Mouse (Mus musculus): ENCODE measurements at regions not wholly inside any gene's neighbourhood (a gene's known extent, or its start where the extent isn't known, plus 50 kb on each side); places are given as distances from the start of the nearest gene placed in this dataset.
A peak's percentile ranks its signal among the peaks of the same experiment; 100 is the strongest.

- no peak overlapping the region for H3K4me3 ChIP-seq (ENCODE audit: low read depth, low read length)
- H3K4me1 ChIP-seq (ENCODE audit: control insufficient read depth, insufficient read depth, low read length), result peaks cover 6% of the 10 kb centered on the region
- ATAC-seq (ENCODE audit: low FRiP score) (no peak), DNase-seq (ENCODE audit: low spot score, missing footprints) (peak; percentile 72)
- no peak overlapping the region for H3K27ac ChIP-seq (ENCODE audit: low read depth, low read length)
- WGBS, result 85% methylated on average over 9 of the region's 9 CpGs
- H3K36me3 ChIP-seq (ENCODE audit: control insufficient read depth, insufficient read depth, low read length), result no peaks in the 10 kb centered on the region
- H3K27me3 ChIP-seq (ENCODE audit: control insufficient read depth, insufficient read depth, low read length), result no peaks in the 10 kb centered on the region
- H3K4me2 ChIP-seq, result no peak overlapping the region
- no peak overlapping the region for H3K9ac ChIP-seq (ENCODE audit: low read length)
- no peaks in the 10 kb centered on the region for H3K9me3 ChIP-seq (ENCODE audit: control insufficient read depth, low read length)
These were observed 52.2 kb downstream of the Rhob start for GRCm38 (mm10) chr12:8447612-8448011.

GRCm38 (mm10) chr12:8447025-8447424 lies 52.8 kb downstream of the Rhob start:
- no peak overlapping the region for H3K4me3 ChIP-seq (ENCODE audit: low read depth, low read length)
- no peaks in the 10 kb centered on the region for H3K9me3 ChIP-seq (ENCODE audit: control insufficient read depth, low read length)
- no peaks in the 10 kb centered on the region for H3K27me3 ChIP-seq (ENCODE audit: control insufficient read depth, insufficient read depth, low read length)
- H3K36me3 ChIP-seq (ENCODE audit: control insufficient read depth, insufficient read depth, low read length), result no peaks in the 10 kb centered on the region
- peak; percentile 42; the same call in 1 of the 2 replicates for ATAC-seq (ENCODE audit: low FRiP score)
- H3K4me2 ChIP-seq, result no peak overlapping the region
- no peak overlapping the region for H3K9ac ChIP-seq (ENCODE audit: low read length)
- peaks cover 6% of the 10 kb centered on the region; the same call in 1 of the 2 replicates for H3K4me1 ChIP-seq (ENCODE audit: control insufficient read depth, insufficient read depth, low read length)
- H3K27ac ChIP-seq (ENCODE audit: low read depth, low read length), result no peak overlapping the region
- peak; percentile 82 for DNase-seq (ENCODE audit: low spot score, missing footprints)
- WGBS, result 2% methylated on average over 7 of the region's 7 CpGs

- no peak for DNase-seq (ENCODE audit: low spot score, missing footprints)
- Histone ChIP-seq H3K27me3 (ENCODE audit: control insufficient read depth, insufficient read depth, low read length) (no peaks in the 10 kb centered on the region), H3K9ac (ENCODE audit: low read length) (no peak overlapping the region), H3K27ac (ENCODE audit: low read depth, low read length) (no peak overlapping the region), H3K36me3 (ENCODE audit: control insufficient read depth, insufficient read depth, low read length) (no peaks in the 10 kb centered on the region), H3K4me3 (ENCODE audit: low read depth, low read length) (no peak overlapping the region), H3K9me3 (ENCODE audit: control insufficient read depth, low read length) (no peaks in the 10 kb centered on the region), H3K4me1 (ENCODE audit: control insufficient read depth, insufficient read depth, low read length) (peaks cover 6% of the 10 kb centered on the region; the same call in 1 of the 2 replicates), H3K4me2 (no peak overlapping the region)
- WGBS, result 77% methylated on average over 13 of the region's 13 CpGs
- ATAC-seq (ENCODE audit: low FRiP score), result no peak
These were observed 54.6 kb downstream of the Rhob start for GRCm38 (mm10) chr12:8444975-8445853.

- WGBS, result 73% methylated on average over 4 of the region's 4 CpGs
- H3K27ac ChIP-seq (ENCODE audit: low read depth, low read length), result no peak overlapping the region
- no peaks in the 10 kb centered on the region for H3K36me3 ChIP-seq (ENCODE audit: control insufficient read depth, insufficient read depth, low read length)
- no peaks in the 10 kb centered on the region for H3K27me3 ChIP-seq (ENCODE audit: control insufficient read depth, insufficient read depth, low read length)
- no peak for DNase-seq (ENCODE audit: low spot score, missing footprints)
- no peak for ATAC-seq (ENCODE audit: low FRiP score)
- no peaks in the 10 kb centered on the region for H3K9me3 ChIP-seq (ENCODE audit: control insufficient read depth, low read length)
- no peak overlapping the region for H3K9ac ChIP-seq (ENCODE audit: low read length)
- no peak overlapping the region for H3K4me3 ChIP-seq (ENCODE audit: low read depth, low read length)
- no peak overlapping the region for H3K4me2 ChIP-seq
- peaks cover 6% of the 10 kb centered on the region; the same call in 1 of the 2 replicates for H3K4me1 ChIP-seq (ENCODE audit: control insufficient read depth, insufficient read depth, low read length)
These were observed 55.8 kb downstream of the Rhob start for GRCm38 (mm10) chr12:8443917-8444453.

- H3K4me1 ChIP-seq (ENCODE audit: control insufficient read depth, insufficient read depth, low read length), result peaks cover 6% of the 10 kb centered on the region; the same call in 1 of the 2 replicates
- ATAC-seq (ENCODE audit: low FRiP score) (no peak), DNase-seq (ENCODE audit: low spot score, missing footprints) (no peak)
- no peaks in the 10 kb centered on the region for H3K27me3 ChIP-seq (ENCODE audit: control insufficient read depth, insufficient read depth, low read length)
- no peak overlapping the region for H3K9ac ChIP-seq (ENCODE audit: low read length)
- H3K4me2 ChIP-seq, result no peak overlapping the region
- 79% methylated on average over 4 of the region's 4 CpGs for WGBS
- H3K36me3 ChIP-seq (ENCODE audit: control insufficient read depth, insufficient read depth, low read length), result no peaks in the 10 kb centered on the region
- H3K27ac ChIP-seq (ENCODE audit: low read depth, low read length), result no peak overlapping the region
- H3K4me3 ChIP-seq (ENCODE audit: low read depth, low read length), result no peak overlapping the region
- H3K9me3 ChIP-seq (ENCODE audit: control insufficient read depth, low read length), result no peaks in the 10 kb centered on the region
These were observed 56.6 kb downstream of the Rhob start for GRCm38 (mm10) chr12:8443253-8443661.

- H3K4me2 ChIP-seq, result no peak overlapping the region
- WGBS, result 90% methylated on average over 4 of the region's 4 CpGs
- ATAC-seq (ENCODE audit: low FRiP score), result no peak
- no peak overlapping the region for H3K4me3 ChIP-seq (ENCODE audit: low read depth, low read length)
- 0 out of 2 replicates have a peak, but pooled peaks cover 2% of the 10 kb centered on the region for H3K4me1 ChIP-seq (ENCODE audit: control insufficient read depth, insufficient read depth, low read length)
- no peak overlapping the region for H3K9ac ChIP-seq (ENCODE audit: low read length)
- no peaks in the 10 kb centered on the region for H3K36me3 ChIP-seq (ENCODE audit: control insufficient read depth, insufficient read depth, low read length)
- DNase-seq (ENCODE audit: low spot score, missing footprints), result no peak
- H3K27ac ChIP-seq (ENCODE audit: low read depth, low read length), result no peak overlapping the region
- H3K27me3 ChIP-seq (ENCODE audit: control insufficient read depth, insufficient read depth, low read length), result no peaks in the 10 kb centered on the region
- H3K9me3 ChIP-seq (ENCODE audit: control insufficient read depth, low read length), result no peaks in the 10 kb centered on the region
These were observed 58.5 kb downstream of the Rhob start for GRCm38 (mm10) chr12:8441275-8441674.

GRCm38 (mm10) chr12:8440373-8440772 lies 59.4 kb downstream of the Rhob start:
- DNase-seq (ENCODE audit: low spot score, missing footprints) (no peak), ATAC-seq (ENCODE audit: low FRiP score) (no peak)
- H3K4me3 ChIP-seq (ENCODE audit: low read depth, low read length), result no peak overlapping the region
- no peak overlapping the region for H3K9ac ChIP-seq (ENCODE audit: low read length)
- H3K4me1 ChIP-seq (ENCODE audit: control insufficient read depth, insufficient read depth, low read length), result 0 out of 2 replicates have a peak, but pooled peaks cover 2% of the 10 kb centered on the region
- no peak overlapping the region for H3K4me2 ChIP-seq
- no peaks in the 10 kb centered on the region for H3K27me3 ChIP-seq (ENCODE audit: control insufficient read depth, insufficient read depth, low read length)
- no peaks in the 10 kb centered on the region for H3K36me3 ChIP-seq (ENCODE audit: control insufficient read depth, insufficient read depth, low read length)
- no peak overlapping the region for H3K27ac ChIP-seq (ENCODE audit: low read depth, low read length)
- no peaks in the 10 kb centered on the region for H3K9me3 ChIP-seq (ENCODE audit: control insufficient read depth, low read length)
- WGBS, result 92% methylated on average over 3 of the region's 3 CpGs

- Histone ChIP-seq H3K4me3 (ENCODE audit: low read depth, low read length) (no peak overlapping the region), H3K9ac (ENCODE audit: low read length) (no peak overlapping the region), H3K27ac (ENCODE audit: low read depth, low read length) (no peak overlapping the region), H3K4me1 (ENCODE audit: control insufficient read depth, insufficient read depth, low read length) (0 out of 2 replicates have a peak, but pooled peaks cover 2% of the 10 kb centered on the region), H3K27me3 (ENCODE audit: control insufficient read depth, insufficient read depth, low read length) (no peaks in the 10 kb centered on the region), H3K9me3 (ENCODE audit: control insufficient read depth, low read length) (no peaks in the 10 kb centered on the region), H3K4me2 (no peak overlapping the region), H3K36me3 (ENCODE audit: control insufficient read depth, insufficient read depth, low read length) (no peaks in the 10 kb centered on the region)
- ATAC-seq (ENCODE audit: low FRiP score), result no peak
- DNase-seq (ENCODE audit: low spot score, missing footprints), result no peak
- WGBS, result 87% methylated on average over 3 of the region's 3 CpGs
These were observed 59.9 kb downstream of the Rhob start for GRCm38 (mm10) chr12:8439957-8440356.

GRCm38 (mm10) chr12:8439486-8439885 lies 60.3 kb downstream of the Rhob start:
- H3K4me2 ChIP-seq, result no peak overlapping the region
- no peaks in the 10 kb centered on the region for H3K9me3 ChIP-seq (ENCODE audit: control insufficient read depth, low read length)
- H3K4me1 ChIP-seq (ENCODE audit: control insufficient read depth, insufficient read depth, low read length), result 0 out of 2 replicates have a peak, but pooled peaks cover 2% of the 10 kb centered on the region
- no peak for DNase-seq (ENCODE audit: low spot score, missing footprints)
- no peak for ATAC-seq (ENCODE audit: low FRiP score)
- 73% methylated on average over 4 of the region's 4 CpGs for WGBS
- H3K9ac ChIP-seq (ENCODE audit: low read length), result no peak overlapping the region
- H3K36me3 ChIP-seq (ENCODE audit: control insufficient read depth, insufficient read depth, low read length), result no peaks in the 10 kb centered on the region
- no peaks in the 10 kb centered on the region for H3K27me3 ChIP-seq (ENCODE audit: control insufficient read depth, insufficient read depth, low read length)
- H3K4me3 ChIP-seq (ENCODE audit: low read depth, low read length), result no peak overlapping the region
- no peak overlapping the region for H3K27ac ChIP-seq (ENCODE audit: low read depth, low read length)
